Mouse (Mus musculus) cerebellum, adult 2 months (tissue): ENCODE data around the gene Zbtb12.

ENCODE experiments used
- CTCF ChIP-seq: fragments of 200-500 bp; IDR thresholded peaks from 2 replicates; pipeline ENCODE4 v1.5.1; 2011; ENCODE audit warnings: low read depth, mild to moderate bottlenecking, control low read depth, low read length, moderate library complexity, borderline replicate concordance; ENCODE audit not compliant: insufficient read depth
- POLR2A ChIP-seq: fragments of 200-500 bp; IDR thresholded peaks from 2 replicates; pipeline ENCODE4 v1.6.1; 2011; ENCODE audit warnings: low read length, control low read depth, borderline replicate concordance; ENCODE audit not compliant: insufficient read depth

DNA sequence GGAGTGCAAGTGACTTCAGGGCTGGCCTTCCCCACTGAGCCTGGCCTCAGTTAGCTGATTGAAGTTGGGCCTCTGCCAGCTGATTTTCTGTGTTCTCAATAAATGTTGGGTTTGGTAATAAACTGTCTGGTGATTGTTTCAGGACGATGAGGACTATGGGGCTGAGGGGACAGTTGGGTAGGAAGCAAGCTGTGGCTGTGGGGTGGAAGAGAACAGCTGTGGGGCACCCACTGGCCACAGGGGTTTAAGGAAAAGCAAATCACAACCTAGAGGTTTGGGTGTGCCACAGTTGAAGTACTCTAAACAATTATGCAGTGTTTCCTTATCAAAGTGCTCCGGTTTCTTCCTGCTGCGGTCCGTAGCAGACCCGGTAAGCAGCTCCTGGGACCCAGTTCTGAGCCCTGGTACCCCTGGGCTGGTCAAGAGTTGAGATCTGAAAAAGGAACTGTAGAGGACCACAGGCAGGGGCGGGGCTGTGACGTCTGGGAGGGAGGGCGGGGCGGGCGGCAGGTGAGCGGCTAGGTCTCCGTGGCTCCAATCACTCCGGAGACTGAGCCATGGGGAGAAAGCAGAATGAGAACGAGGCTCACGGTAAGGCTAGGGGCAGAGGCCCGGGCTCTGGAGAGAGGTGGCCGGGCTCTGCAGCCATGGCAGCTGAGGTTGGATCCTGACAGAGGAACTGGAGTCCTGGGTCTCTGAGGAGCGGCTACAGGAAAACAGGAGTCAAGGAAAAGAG is 34.8 kb downstream of the Zbtb12 start, which contains the start of gene Slc44a4:
- TF ChIP-seq CTCF = no peak
- no peak for TF ChIP-seq POLR2A
